Mouse (Mus musculus) megakaryocyte, embryonic 14.5 days (primary cell): ENCODE results near the gene Asprv1.

ENCODE experiments used
- FLI1 ChIP-seq: IDR thresholded peaks from 2 replicates; pipeline ENCODE4 v1.6.1; 2012; ENCODE audit warnings: low read length, inconsistent platforms, mixed read lengths
- GATA1 ChIP-seq: IDR thresholded peaks from 3 replicates; pipeline ENCODE4 v1.6.1; 2012; ENCODE audit warnings: mixed read lengths, low read length, inconsistent platforms, borderline replicate concordance

DNA sequence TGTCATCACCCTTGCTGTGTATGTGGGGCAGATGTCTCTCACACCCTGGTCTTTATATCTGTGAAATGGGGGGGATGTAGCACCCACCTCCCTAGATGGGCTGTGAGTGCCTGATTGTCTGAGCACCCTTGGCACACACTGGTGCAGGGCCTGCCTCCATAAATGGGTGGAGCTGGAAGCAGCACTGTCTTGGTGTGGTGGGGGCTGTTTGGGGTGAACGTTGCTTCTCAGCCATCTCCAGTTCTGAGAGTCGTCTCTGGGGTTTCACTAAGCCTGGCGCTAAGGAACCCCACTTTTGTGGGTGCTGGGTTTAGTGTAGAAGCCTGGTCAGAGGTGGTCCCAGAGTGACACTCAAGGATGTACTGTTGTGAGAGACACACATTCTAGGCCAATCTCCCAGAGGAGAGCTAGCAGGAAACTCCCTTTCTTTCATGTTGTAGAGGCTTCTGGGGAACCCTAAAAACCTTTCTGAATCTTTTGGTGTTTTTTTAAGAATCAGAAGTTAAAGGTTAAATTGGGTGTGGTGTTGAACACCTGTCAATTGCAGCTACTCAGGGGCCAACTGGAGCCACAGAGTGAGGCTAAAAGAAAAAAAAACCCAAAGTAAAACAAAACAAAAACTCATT, 16.9 kb downstream of the Asprv1 start:
- TF ChIP-seq GATA1 (no peak), FLI1 (no peak)
